Mouse (Mus musculus) lung, embryonic 14.5 days (tissue): ENCODE measurements at regions not wholly inside any gene's neighbourhood (a gene's known extent, or its start where the extent isn't known, plus 50 kb on each side); places are given as distances from the start of the nearest gene placed in this dataset.

Experiments
- ATAC-seq: fragments of 200-750 bp; cut with Nextera tagmentation; 2 replicates; pipeline ENCODE4 v1.8.0; 2017; ENCODE audit warnings: mild to moderate bottlenecking, moderate TSS enrichment, moderate library complexity; ENCODE audit not compliant: insufficient read depth
- DNase-seq: peaks from one replicate; pipeline ENCODE4 v3.0.0-alpha.2; 2015
- H3K27ac ChIP-seq: fragments of 300-500 bp; sonication (generic); 2 replicates; pipeline ENCODE4 v1.5.1; 2014; ENCODE audit warnings: low read depth, mild to moderate bottlenecking, moderate library complexity
- H3K27me3 ChIP-seq: fragments of 300-500 bp; sonication (generic); 2 replicates; pipeline ENCODE4 v1.6.1; 2014; ENCODE audit warnings: low read length, control low read depth; ENCODE audit not compliant: insufficient read depth
- H3K36me3 ChIP-seq: fragments of 300-500 bp; sonication (generic); 2 replicates; pipeline ENCODE4 v1.6.1; 2014; ENCODE audit warnings: control low read depth; ENCODE audit not compliant: insufficient read depth
- H3K4me1 ChIP-seq: fragments of 300-500 bp; sonication (generic); 2 replicates; pipeline ENCODE4 v1.6.1; 2014; ENCODE audit warnings: antibody characterized with exemption, control low read depth; ENCODE audit not compliant: insufficient read depth
- H3K4me2 ChIP-seq: fragments of 300-500 bp; sonication (generic); 2 replicates; pipeline ENCODE4 v1.6.1; 2014; ENCODE audit warnings: mild to moderate bottlenecking
- H3K4me3 ChIP-seq: fragments of 300-500 bp; sonication (generic); 2 replicates; pipeline ENCODE4 v1.5.1; 2014; ENCODE audit warnings: low read depth, low read length
- H3K9ac ChIP-seq: fragments of 300-500 bp; sonication (generic); 2 replicates; pipeline ENCODE4 v1.6.1; 2014
- H3K9me3 ChIP-seq: fragments of 300-500 bp; sonication (generic); 2 replicates; pipeline ENCODE4 v1.6.1; 2016; ENCODE audit warnings: low read depth, low read length, control low read depth
- CTCF ChIP-seq: IDR thresholded peaks from 2 replicates; pipeline ENCODE4 v1.5.1; 2016; ENCODE audit warnings: antibody characterized with exemption, low read depth
- WGBS: fragments of 180-500 bp; shearing (Covaris S2); extraction: QIAGEN DNeasy Blood & Tissue Kit; methylation state at CpG from one replicate; pipeline ENCODE4 v1.1.7; 2014; 5-methylcytosine and 5-hydroxymethylcytosine counted together

DNA sequence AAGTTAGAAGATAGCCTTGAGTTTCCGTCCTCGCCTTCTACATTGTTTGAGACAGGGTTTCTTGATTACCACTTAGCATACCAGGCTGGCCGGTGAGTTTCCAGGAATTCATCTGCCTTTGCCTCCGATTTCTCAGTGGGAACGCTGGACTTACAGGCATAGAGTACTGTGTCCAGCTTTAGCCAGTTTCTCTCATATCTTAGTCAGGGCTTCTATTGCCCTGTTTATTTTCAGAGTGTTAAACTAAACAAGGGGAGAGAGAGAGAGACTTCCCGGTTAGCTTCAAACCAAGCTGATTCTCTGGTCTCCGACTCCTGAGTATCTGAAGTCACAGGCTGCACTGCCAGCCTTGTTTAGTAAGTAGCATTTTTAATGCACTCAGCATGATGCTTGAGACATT is 151.4 kb downstream of the Ppp4r2 start:
- no peak for TF ChIP-seq CTCF
- no peaks in the 10 kb centered on the region for H3K27me3 ChIP-seq
- no peak overlapping the region for H3K9ac ChIP-seq
- H3K4me3 ChIP-seq, result no peak overlapping the region
- H3K4me2 ChIP-seq, result no peak overlapping the region
- no peaks in the 10 kb centered on the region for H3K9me3 ChIP-seq
- no peaks in the 10 kb centered on the region for H3K36me3 ChIP-seq
- DNase-seq, result peak; percentile 52
- 0 out of 2 replicates have a peak, but pooled peaks cover 7% of the 10 kb centered on the region for H3K4me1 ChIP-seq
- WGBS, result 16% methylated on average over 7 of the region's 7 CpGs
- no peak overlapping the region for H3K27ac ChIP-seq
- ATAC-seq, result peak; percentile 29; the same call in 1 of the 2 replicates

DNA sequence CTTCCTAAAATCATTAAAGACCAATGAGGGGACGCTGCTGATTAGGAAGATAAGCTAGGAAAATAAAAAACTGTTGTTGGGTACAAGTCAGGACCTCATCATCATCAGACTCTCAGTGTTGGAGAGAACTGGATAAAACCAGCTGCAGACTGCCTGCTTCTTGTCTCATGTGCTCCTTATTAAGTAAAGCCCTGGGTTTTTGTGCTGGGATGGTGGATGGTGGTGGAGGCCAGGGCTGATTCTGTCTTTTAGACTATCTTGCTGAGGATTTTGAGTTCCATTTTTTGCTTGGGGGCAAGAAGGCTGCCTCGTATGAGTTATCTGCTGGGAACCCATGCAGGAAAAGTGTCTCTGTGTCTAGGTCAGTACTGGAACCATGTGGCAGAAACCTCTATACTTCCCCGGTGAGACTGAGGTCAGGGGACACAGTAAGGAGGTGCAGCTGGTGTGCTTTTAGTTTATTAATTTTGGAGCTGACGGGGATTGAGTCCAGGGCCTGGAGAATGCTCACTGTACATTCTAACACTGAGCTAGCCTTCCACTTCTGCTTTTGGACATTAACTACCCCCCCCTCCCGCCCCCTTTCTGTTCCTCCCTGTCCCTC is 152.0 kb downstream of the Ppp4r2 start:
- Histone ChIP-seq H3K36me3 (no peaks in the 10 kb centered on the region), H3K4me3 (no peak overlapping the region), H3K9ac (no peak overlapping the region), H3K27ac (no peak overlapping the region), H3K4me2 (no peak overlapping the region), H3K27me3 (no peaks in the 10 kb centered on the region), H3K9me3 (no peaks in the 10 kb centered on the region), H3K4me1 (0 out of 2 replicates have a peak, but pooled peaks cover 7% of the 10 kb centered on the region)
- peak; percentile 56; the same call in 1 of the 2 replicates for ATAC-seq
- 37% methylated on average over 5 of the region's 5 CpGs for WGBS
- peak; percentile 24 for DNase-seq
- no peak for TF ChIP-seq CTCF

- no peaks in the 10 kb centered on the region for H3K27me3 ChIP-seq
These were observed 155.1 kb downstream of the Ppp4r2 start for GRCm38 (mm10) chr6:100988521-100988920.

DNA sequence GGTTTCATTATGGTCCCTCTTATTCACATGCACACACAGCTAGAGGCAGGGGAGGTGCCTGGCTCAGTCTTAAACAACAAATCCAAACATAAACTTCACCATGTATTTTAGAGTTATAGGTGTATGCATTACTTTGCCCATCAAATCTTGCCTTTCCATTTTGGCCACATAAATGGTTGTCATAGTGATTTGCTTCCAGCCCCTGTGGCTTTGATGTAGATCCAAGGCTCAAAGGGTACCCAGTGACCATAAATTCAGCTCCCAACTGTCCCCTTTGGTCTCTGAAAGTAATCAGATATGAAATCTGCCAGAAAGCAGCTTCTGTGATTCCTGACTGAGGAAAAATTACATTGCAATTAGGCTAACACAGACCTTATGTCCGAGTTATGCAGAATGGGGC is 160.0 kb downstream of the Ppp4r2 start:
- Histone ChIP-seq H3K4me2 (no peak overlapping the region), H3K27me3 (no peaks in the 10 kb centered on the region), H3K36me3 (no peaks in the 10 kb centered on the region), H3K4me1 (no peaks in the 10 kb centered on the region), H3K9me3 (no peaks in the 10 kb centered on the region), H3K4me3 (no peak overlapping the region), H3K9ac (no peak overlapping the region), H3K27ac (no peak overlapping the region)
- DNase-seq (no peak), ATAC-seq (no peak)
- WGBS, result 79% methylated on average over 1 of the region's 1 CpGs
- TF ChIP-seq CTCF, result no peak

More at GRCm38 (mm10) chr6:100988521-100988920, 155.1 kb downstream of the Ppp4r2 start:
- Histone ChIP-seq H3K4me1 (0 out of 2 replicates have a peak, but pooled peaks cover 7% of the 10 kb centered on the region), H3K4me2 (no peak overlapping the region), H3K36me3 (no peaks in the 10 kb centered on the region), H3K27ac (no peak overlapping the region), H3K4me3 (no peak overlapping the region), H3K9ac (no peak overlapping the region), H3K9me3 (no peaks in the 10 kb centered on the region)
- WGBS, result 14% methylated on average over 6 of the region's 6 CpGs
- ATAC-seq, result peak; percentile 60; the same call in 1 of the 2 replicates
- TF ChIP-seq CTCF, result no peak
- DNase-seq, result no peak

- ATAC-seq (no peak), DNase-seq (no peak)
- Histone ChIP-seq H3K27ac (no peak overlapping the region), H3K4me3 (no peak overlapping the region), H3K9me3 (no peaks in the 10 kb centered on the region), H3K4me1 (no peaks in the 10 kb centered on the region), H3K4me2 (no peak overlapping the region), H3K36me3 (no peaks in the 10 kb centered on the region), H3K27me3 (no peaks in the 10 kb centered on the region), H3K9ac (no peak overlapping the region)
- TF ChIP-seq CTCF, result no peak
- WGBS, result 27% methylated on average over 6 of the region's 6 CpGs
These were observed 162.6 kb downstream of the Ppp4r2 start for GRCm38 (mm10) chr6:100995874-100996560.

DNA sequence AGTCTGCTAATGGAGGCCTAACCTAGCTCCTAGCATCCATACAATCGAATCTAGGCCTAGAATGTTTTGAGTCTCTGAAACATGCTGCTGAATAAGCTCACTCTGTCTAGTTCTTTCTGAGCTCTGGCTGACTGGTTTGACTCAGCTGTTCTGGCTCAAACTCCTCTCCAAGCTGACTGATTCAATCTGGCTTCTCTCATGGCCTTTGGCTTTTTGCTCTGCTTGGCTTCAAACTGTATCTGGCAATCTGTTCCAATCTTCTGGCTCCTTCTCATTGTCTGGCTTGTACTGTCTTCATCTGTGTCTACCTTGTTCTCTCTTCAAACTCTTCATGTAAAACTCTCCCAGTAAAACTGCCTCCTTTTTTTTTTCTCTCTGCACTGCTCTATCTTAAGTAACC is 164.9 kb downstream of the Ppp4r2 start:
- no peak for DNase-seq
- no peaks in the 10 kb centered on the region for H3K4me1 ChIP-seq
- H3K9me3 ChIP-seq, result no peaks in the 10 kb centered on the region
- no peaks in the 10 kb centered on the region for H3K27me3 ChIP-seq
- H3K9ac ChIP-seq, result no peak overlapping the region
- WGBS, result 83% methylated on average over 1 of the region's 1 CpGs
- ATAC-seq, result no peak
- no peak for TF ChIP-seq CTCF
- H3K4me3 ChIP-seq, result no peak overlapping the region
- H3K27ac ChIP-seq, result no peak overlapping the region
- H3K36me3 ChIP-seq, result no peaks in the 10 kb centered on the region
- no peak overlapping the region for H3K4me2 ChIP-seq

GRCm38 (mm10) chr6:101003901-101004300 is 170.5 kb downstream of the Ppp4r2 start:
- no peak for DNase-seq
- no peak overlapping the region for H3K4me2 ChIP-seq
- H3K4me3 ChIP-seq, result no peak overlapping the region
- WGBS, result 82% methylated on average over 1 of the region's 1 CpGs
- H3K4me1 ChIP-seq, result no peaks in the 10 kb centered on the region
- ATAC-seq, result no peak
- no peak overlapping the region for H3K27ac ChIP-seq
- no peaks in the 10 kb centered on the region for H3K27me3 ChIP-seq
- H3K36me3 ChIP-seq, result no peaks in the 10 kb centered on the region
- TF ChIP-seq CTCF, result no peak
- no peaks in the 10 kb centered on the region for H3K9me3 ChIP-seq
- H3K9ac ChIP-seq, result no peak overlapping the region
